Mouse (Mus musculus) kidney, embryonic 16.5 days (tissue): Measurements from ENCODE around the gene Lin28b. TPM values are rescaled to one million over a fixed set of nuclear protein-coding genes. Genes with fewer than 3 reads are reported as not detected.

Source experiments
- ATAC-seq: fragments of 200-750 bp; cut with Nextera tagmentation; 2 replicates; pipeline ENCODE4 v1.8.0; 2017; ENCODE audit warnings: moderate TSS enrichment; ENCODE audit not compliant: low FRiP score, low TSS enrichment
- H3K27ac ChIP-seq: fragments of 300-500 bp; sonication (generic); 2 replicates; pipeline ENCODE4 v1.5.1; 2014; ENCODE audit warnings: low read length
- H3K27me3 ChIP-seq: fragments of 300-500 bp; sonication (generic); 2 replicates; pipeline ENCODE4 v1.6.1; 2014; ENCODE audit warnings: low read length, control low read depth, mixed read lengths; ENCODE audit not compliant: insufficient read depth
- H3K36me3 ChIP-seq: fragments of 300-500 bp; sonication (generic); 2 replicates; pipeline ENCODE4 v1.6.1; 2014; ENCODE audit warnings: low read length, control low read depth, mixed read lengths; ENCODE audit not compliant: insufficient read depth
- H3K4me1 ChIP-seq: fragments of 300-500 bp; sonication (generic); 2 replicates; pipeline ENCODE4 v1.6.1; 2014; ENCODE audit warnings: low read length, control low read depth, mixed read lengths; ENCODE audit not compliant: insufficient read depth
- H3K4me2 ChIP-seq: fragments of 300-500 bp; sonication (generic); replicated peaks from 2 replicates; pipeline ENCODE4 v1.6.1; 2014; ENCODE audit warnings: low read depth, low read length
- H3K4me3 ChIP-seq: fragments of 300-500 bp; sonication (generic); 2 replicates; pipeline ENCODE4 v1.5.1; 2014; ENCODE audit warnings: mild to moderate bottlenecking, low read length
- H3K9ac ChIP-seq: fragments of 300-500 bp; sonication (generic); replicated peaks from 2 replicates; pipeline ENCODE4 v1.6.1; 2014; ENCODE audit warnings: low read length
- H3K9me3 ChIP-seq: fragments of 300-500 bp; sonication (generic); 2 replicates; pipeline ENCODE4 v1.6.1; 2016; ENCODE audit warnings: low read length, control low read depth
- WGBS: fragments of 180-500 bp; shearing (Covaris S2); extraction: QIAGEN DNeasy Blood & Tissue Kit; methylation state at CpG from one replicate; pipeline ENCODE4 v1.1.7; 2014; 5-methylcytosine and 5-hydroxymethylcytosine counted together
- polyA plus RNA-seq: library from polyadenylated mRNA; unstranded; fragments of >200 nt; fragmentation: Nextera tagmentation; extraction: Ambion mirVana; gene quantifications from 2 replicates; pipeline ENCODE4 v1.2.1, GENCODE M21; 2015

The Lin28b gene
- 0.75 and 1.3 TPM in 2 replicates for polyA plus RNA-seq

DNA sequence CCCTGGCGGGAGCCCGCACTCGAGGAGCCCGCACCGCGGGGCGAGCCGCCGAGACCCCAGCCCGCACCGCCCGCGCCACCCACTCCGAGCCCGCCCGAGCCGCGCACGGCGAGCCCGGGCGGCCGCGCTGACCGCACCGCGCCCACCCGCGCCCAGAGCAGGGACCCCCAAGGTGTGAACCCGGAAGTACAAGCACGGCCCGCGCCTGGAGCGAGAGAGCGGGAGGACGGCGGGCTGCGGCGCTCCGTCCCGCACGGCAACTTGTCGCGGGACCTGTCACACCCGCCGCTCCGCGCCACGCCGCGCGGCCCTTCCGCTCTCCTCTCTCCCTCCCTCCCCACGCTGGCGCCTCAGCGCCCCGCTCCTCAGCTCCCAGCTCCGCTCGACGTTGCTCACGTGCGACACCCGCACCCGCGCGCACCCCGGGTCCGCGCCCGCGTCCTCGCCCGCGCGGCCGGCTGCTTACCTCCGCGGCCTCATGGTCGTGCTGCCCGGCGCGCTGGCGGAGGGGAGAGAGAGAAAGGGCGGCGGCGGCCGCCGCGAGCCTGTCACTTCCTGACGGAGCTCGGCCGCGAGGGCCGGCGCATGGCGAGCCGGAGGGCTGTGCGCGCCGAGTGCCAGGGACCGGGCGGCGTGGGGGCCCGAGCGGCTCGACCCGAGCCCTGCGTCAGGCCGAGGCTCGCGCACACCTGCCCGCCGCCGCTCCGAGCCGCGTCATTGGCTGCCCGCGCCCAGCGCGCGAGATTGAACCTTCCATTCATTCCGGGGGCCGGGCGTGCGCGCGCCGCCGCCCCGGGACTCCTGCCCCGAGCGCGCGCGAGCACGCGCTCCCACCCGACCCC is at the start of gene Lin28b:
Lin28b (minus strand) TSS at position 635 of the 842 bp plus-strand sequence.
- peak within 1 kb of the TSS; percentile 67 for H3K4me3 ChIP-seq
- H3K36me3 ChIP-seq, result no peaks in the 10 kb centered on the region
- H3K9me3 ChIP-seq, result no peaks in the 10 kb centered on the region
- peak within 1 kb of the TSS; percentile 66 for H3K9ac ChIP-seq
- whole genome bisulfite sequencing, result under 1% methylated on average over 97 of the region's 139 CpGs
- no peak within 1 kb of the TSS for H3K27ac ChIP-seq
- peak; percentile 95 for ATAC-seq
- H3K27me3 ChIP-seq, result peaks cover 37% of the 10 kb centered on the region
- peak within 1 kb of the TSS; percentile 100 for H3K4me2 ChIP-seq
- H3K4me1 ChIP-seq, result peaks cover 4% of the 10 kb centered on the region; the same call in 1 of the 2 replicates

GRCm38 (mm10) chr10:45511764-45512163 is 25.6 kb upstream of the Lin28b start:
- H3K27me3 ChIP-seq, result no peaks in the 10 kb centered on the region
- ATAC-seq, result no peak
- 59% methylated on average over 2 of the region's 2 CpGs for WGBS

DNA sequence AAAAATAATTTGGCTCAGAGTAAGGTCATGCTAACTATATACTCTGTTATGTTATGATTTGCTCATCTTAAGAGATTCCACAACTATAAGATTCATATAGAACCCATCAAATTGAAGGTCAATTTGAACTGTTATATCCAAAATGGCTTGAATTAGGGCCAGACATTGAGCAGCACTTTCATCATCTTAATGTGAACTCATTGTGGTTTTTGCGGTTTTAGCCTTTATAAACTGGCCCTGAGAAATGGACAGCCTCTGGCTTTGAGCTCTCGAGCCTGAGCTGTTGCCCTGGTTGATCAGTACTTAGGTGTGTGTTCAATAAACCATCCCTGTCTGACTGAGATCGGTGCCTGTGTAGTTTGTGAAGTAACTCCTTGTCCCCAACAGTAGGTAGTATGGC is 24.5 kb upstream of the Lin28b start:
- Histone ChIP-seq H3K9ac (no peak overlapping the region), H3K9me3 (no peaks in the 10 kb centered on the region), H3K27ac (no peak overlapping the region), H3K4me2 (no peak overlapping the region), H3K27me3 (no peaks in the 10 kb centered on the region), H3K36me3 (no peaks in the 10 kb centered on the region), H3K4me3 (no peak overlapping the region), H3K4me1 (no peaks in the 10 kb centered on the region)
- WGBS, result 90% methylated on average over 3 of the region's 3 CpGs
- ATAC-seq, result no peak

More at GRCm38 (mm10) chr10:45511764-45512163, 25.6 kb upstream of the Lin28b start:
- no peaks in the 10 kb centered on the region for H3K36me3 ChIP-seq
- H3K9me3 ChIP-seq, result no peaks in the 10 kb centered on the region
- H3K9ac ChIP-seq, result no peak overlapping the region
- H3K4me1 ChIP-seq, result no peaks in the 10 kb centered on the region
- no peak overlapping the region for H3K4me2 ChIP-seq
- no peak overlapping the region for H3K4me3 ChIP-seq
- no peak overlapping the region for H3K27ac ChIP-seq

DNA sequence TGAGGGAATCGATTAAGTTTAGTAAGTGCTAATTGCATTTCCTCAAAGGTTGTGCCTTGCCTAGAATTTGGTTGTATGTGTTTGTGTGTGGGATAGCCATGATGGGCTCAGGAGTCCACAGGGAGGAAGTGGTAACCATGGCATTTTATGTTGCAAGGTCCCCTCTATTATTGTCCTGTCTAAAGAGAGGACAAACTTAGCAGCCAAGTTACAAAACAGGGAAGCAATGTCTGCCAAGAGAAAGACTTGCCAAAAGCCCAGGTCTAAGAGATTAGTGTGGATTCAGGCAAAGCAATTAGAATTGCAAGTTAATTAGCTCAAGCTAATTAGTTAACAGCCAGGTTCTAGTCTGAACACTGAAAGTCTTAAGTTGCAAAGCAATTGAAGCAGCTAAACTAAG is 14.1 kb upstream of the Lin28b start:
- H3K4me2 ChIP-seq, result no peak overlapping the region
- H3K27ac ChIP-seq, result no peak overlapping the region
- no peaks in the 10 kb centered on the region for H3K27me3 ChIP-seq
- no peaks in the 10 kb centered on the region for H3K9me3 ChIP-seq
- WGBS, result 97% methylated on average over 1 of the region's 1 CpGs
- H3K36me3 ChIP-seq, result no peaks in the 10 kb centered on the region
- H3K9ac ChIP-seq, result no peak overlapping the region
- no peaks in the 10 kb centered on the region for H3K4me1 ChIP-seq
- ATAC-seq, result no peak
- H3K4me3 ChIP-seq, result no peak overlapping the region

GRCm38 (mm10) chr10:45486603-45486946 is 380 bp upstream of the Lin28b start:
- Histone ChIP-seq H3K4me1 (peaks cover 4% of the 10 kb centered on the region; the same call in 1 of the 2 replicates), H3K4me2 (peak overlapping the region; percentile 100), H3K4me3 (peak overlapping the region; percentile 67), H3K36me3 (no peaks in the 10 kb centered on the region), H3K27ac (no peak overlapping the region), H3K9ac (peak overlapping the region; percentile 66), H3K27me3 (peaks cover 37% of the 10 kb centered on the region), H3K9me3 (no peaks in the 10 kb centered on the region)
- peak; percentile 64; the same call in 1 of the 2 replicates for ATAC-seq
- WGBS, result 0% methylated on average over 40 of the region's 40 CpGs

DNA sequence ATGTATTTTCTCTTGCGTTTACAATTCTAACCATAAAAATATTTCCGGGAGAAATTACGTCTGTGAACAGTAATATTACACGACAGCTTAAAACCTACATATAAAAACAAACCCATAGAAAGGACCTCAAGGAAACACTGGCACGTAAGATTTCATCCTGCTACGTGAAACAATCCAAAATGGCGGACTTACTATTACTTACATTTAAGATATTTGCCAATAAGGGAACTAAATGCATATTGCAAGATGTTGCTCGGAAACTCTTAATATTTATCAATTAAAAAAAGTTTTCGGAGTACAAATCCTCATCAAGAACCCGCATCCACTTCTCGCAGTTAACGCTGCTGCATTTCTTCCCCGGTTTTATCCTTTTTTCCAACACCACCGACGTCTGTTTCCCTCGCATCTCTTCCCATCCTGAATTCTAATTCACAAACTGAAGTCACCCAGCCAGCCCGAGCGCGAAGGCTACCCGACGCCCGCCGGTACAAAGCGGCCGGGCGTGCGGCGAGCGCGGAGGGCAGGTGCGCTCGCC is 902 bp downstream of the Lin28b start:
- H3K9me3 ChIP-seq, result no peaks in the 10 kb centered on the region
- peak overlapping the region; percentile 67 for H3K4me3 ChIP-seq
- H3K4me1 ChIP-seq, result peaks cover 4% of the 10 kb centered on the region; the same call in 1 of the 2 replicates
- H3K36me3 ChIP-seq, result no peaks in the 10 kb centered on the region
- no peak overlapping the region for H3K27ac ChIP-seq
- H3K9ac ChIP-seq, result peak overlapping the region; percentile 66; the same call in 1 of the 2 replicates
- H3K27me3 ChIP-seq, result peaks cover 37% of the 10 kb centered on the region
- no peak for ATAC-seq
- under 1% methylated on average over 32 of the region's 32 CpGs for WGBS
- H3K4me2 ChIP-seq, result peak overlapping the region; percentile 100

DNA sequence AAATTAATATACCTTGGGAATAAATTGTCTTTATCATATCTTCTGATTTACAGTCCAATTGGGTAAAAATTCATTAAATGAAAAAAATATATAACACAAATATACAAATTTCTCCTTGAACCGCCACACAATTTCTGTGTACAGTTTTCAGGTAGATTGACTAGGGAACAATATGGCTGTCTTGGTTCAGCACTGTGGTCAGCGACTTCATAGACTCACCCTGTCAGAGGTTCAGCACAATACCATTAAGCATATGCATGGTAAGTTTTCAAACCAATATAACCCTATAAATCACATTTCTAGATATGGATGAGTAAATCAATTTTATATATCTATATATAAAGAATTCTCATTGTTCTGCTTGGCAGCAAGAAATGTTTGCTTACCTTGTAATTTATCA is 3.0 kb downstream of the Lin28b start:
- ATAC-seq, result no peak
- Histone ChIP-seq H3K4me1 (peaks cover 4% of the 10 kb centered on the region; the same call in 1 of the 2 replicates), H3K27ac (no peak overlapping the region), H3K9me3 (no peaks in the 10 kb centered on the region), H3K4me3 (no peak overlapping the region), H3K9ac (no peak overlapping the region), H3K36me3 (no peaks in the 10 kb centered on the region), H3K4me2 (no peak overlapping the region), H3K27me3 (peaks cover 31% of the 10 kb centered on the region)
- WGBS, result 52% methylated on average over 2 of the region's 2 CpGs

- no peak overlapping the region for H3K27ac ChIP-seq
- no peaks in the 10 kb centered on the region for H3K9me3 ChIP-seq
- no peak for ATAC-seq
- peaks cover 38% of the 10 kb centered on the region for H3K27me3 ChIP-seq
- H3K4me3 ChIP-seq, result peak overlapping the region; percentile 30
- H3K9ac ChIP-seq, result no peak overlapping the region
- 2% methylated on average over 21 of the region's 21 CpGs for WGBS
- H3K4me1 ChIP-seq, result peaks cover 5% of the 10 kb centered on the region; the same call in 1 of the 2 replicates
- peak overlapping the region; percentile 42 for H3K4me2 ChIP-seq
- H3K36me3 ChIP-seq, result no peaks in the 10 kb centered on the region
These were observed 12.4 kb downstream of the Lin28b start for GRCm38 (mm10) chr10:45473663-45474333.

- 9% methylated on average over 5 of the region's 5 CpGs for WGBS
- Histone ChIP-seq H3K27ac (no peak overlapping the region), H3K27me3 (peaks cover 38% of the 10 kb centered on the region), H3K4me1 (peaks cover 5% of the 10 kb centered on the region; the same call in 1 of the 2 replicates), H3K9ac (no peak overlapping the region), H3K4me2 (no peak overlapping the region), H3K36me3 (no peaks in the 10 kb centered on the region), H3K9me3 (no peaks in the 10 kb centered on the region), H3K4me3 (no peak overlapping the region)
- no peak for ATAC-seq
These were observed 13.1 kb downstream of the Lin28b start for GRCm38 (mm10) chr10:45473143-45473484.
